Mouse (Mus musculus) erythroblast, embryonic 14.5 days (primary cell): ENCODE measurements at regions not wholly inside any gene's neighbourhood (a gene's known extent, or its start where the extent isn't known, plus 50 kb on each side); places are given as distances from the start of the nearest gene placed in this dataset.

Experiments used
- GATA1 ChIP-seq: IDR thresholded peaks from 2 replicates; pipeline ENCODE4 v1.6.1; 2012; ENCODE audit warnings: low read length, inconsistent platforms, mixed read lengths
- TAL1 ChIP-seq: IDR thresholded peaks from 3 replicates; pipeline ENCODE4 v1.6.1; 2012; ENCODE audit warnings: low read length, inconsistent platforms, mixed read lengths

GRCm38 (mm10) chr19:44644376-44644775 lies 81.7 kb downstream of the Hif1an start:
- no peak for TF ChIP-seq GATA1
- TF ChIP-seq TAL1: no peak
